Mouse (Mus musculus): Measurements from ENCODE around the gene Pigf. TPM values are rescaled to one million over a fixed set of nuclear protein-coding genes. Genes with fewer than 3 reads are reported as not detected.
A peak's percentile ranks its signal among the peaks of the same experiment; 100 is the strongest.

Pigf gene
- total RNA-seq, 2 experiments from 2014 or later, result 4.3 to 6.3 TPM

GRCm38 (mm10) chr17:87038496-87038895, 13.3 kb upstream of the Pigf start:
- ATAC-seq (replicated peaks; ENCODE audit: low FRiP score, poor library complexity, severe bottlenecking), result no peak

DNA sequence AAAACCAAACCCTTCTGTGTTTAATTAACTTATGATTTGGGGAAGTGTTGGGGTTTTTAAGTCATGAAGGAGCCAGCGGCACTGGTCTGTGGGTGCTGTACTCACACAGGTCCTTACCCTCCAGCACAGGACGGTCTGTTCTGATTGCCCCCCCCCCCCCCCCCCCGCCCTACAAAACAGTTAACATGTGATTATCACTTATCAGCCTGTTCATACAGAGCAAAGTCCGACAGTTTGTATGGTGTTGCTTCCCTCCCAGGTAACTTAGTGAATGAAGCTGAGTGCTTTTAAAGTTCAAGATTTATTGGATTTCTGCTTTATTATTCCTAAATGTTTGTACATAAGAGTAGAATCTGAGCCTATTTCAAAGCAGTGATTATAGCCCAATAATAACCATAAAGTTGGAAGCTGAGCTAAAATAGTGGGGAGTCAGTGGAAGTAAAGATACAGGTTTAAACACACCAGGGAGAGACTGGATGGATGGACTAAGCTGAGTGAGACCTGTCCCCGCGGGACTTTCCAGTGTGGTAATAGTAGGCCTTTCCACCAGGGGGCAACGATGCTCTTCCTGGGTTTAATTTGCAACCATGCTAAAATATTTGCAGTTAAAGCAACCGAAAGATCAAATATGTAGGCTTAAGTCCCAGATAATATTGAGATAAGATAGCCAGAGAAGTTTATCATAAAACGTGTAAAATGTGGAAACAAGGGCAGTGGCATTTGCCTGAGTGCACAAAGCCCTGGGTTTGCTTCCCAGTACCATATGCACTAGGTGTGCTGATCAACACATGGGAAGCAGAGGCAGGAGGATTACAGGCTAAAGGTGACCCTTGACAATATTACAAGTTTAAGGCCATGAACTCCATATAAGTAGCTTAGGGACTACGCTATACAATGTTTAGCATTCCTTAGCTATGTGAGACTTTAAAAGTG, 11.2 kb upstream of the Pigf start:
- ATAC-seq (replicated peaks; ENCODE audit: low FRiP score, poor library complexity, severe bottlenecking), result no peak

DNA sequence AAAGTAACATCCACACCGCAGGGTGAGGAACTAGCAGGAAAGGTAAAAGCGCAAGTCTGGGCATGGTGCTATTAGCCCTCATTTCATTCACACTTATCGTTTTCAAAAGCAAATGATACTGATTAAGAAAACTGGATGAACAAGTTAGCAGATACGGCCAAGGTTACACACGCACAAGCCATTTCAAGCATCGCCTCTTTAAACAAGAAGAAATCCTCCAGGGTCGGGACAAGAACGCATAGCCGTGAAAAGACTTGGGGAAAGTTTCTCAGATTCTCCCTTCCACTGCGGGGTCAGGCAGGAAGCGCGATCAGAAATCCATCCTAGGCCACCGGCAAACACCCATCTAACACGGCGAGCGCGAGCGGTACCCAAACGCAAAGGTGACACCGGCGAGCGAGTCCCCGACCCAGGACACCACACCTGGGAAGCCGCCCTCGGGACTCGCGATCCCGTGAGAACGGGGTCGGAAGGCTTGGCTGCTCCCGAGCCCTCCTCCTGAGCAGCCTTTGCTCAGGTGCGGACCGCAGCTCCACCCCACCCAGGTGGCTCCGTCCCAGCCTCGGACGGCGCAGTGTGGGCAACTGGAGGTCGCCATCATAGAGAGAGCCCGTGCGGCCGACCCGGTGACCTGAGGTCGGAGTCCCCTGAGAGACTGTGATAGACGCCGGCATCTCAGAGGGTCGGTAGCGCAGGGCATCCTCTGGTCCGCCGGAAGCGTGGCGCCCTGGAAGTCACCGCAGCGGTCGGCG, 539 bp downstream of the Pigf start:
- ATAC-seq (replicated peaks; ENCODE audit: low FRiP score, poor library complexity, severe bottlenecking), result peak; percentile 53

- ATAC-seq (replicated peaks; ENCODE audit: low FRiP score, poor library complexity, severe bottlenecking), result no peak
Measured at GRCm38 (mm10) chr17:87019692-87020091, 5.5 kb downstream of the Pigf start.

DNA sequence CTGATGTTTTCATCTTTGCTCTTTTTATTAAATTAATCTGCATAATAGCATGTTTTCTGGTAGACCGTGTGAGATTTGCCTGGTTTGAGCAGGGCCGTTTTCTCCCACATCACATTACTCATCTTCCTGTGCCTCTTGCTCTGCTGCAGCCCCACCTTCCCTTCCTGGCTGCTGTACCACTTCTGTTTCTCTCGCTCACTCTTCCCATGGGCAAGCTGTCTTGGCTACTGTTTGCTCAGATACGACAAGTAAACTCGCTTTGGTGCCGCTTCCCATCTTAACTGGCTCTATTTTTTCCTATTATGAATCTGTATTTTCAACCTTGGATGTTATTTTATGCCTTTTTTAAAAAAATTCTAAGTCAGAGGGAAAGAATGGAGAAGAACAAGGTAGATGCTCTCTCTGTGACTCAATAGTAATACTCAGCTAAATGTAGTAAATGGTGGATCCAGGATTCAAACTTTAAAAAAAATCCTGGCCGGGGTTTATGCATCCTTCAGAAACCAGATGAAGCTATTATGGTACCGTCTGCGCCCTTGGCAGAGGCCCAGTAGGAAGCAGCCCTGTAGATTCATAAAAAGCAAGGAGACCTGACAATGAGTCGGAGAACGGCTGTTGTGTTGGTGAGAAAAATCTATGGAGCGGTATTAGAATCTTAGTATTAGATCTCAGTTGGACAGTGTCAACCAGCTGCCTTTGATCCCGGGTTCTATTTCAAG, 13.7 kb downstream of the Pigf start:
- no peak for ATAC-seq (replicated peaks; ENCODE audit: low FRiP score, poor library complexity, severe bottlenecking)

- ATAC-seq (replicated peaks; ENCODE audit: low FRiP score, poor library complexity, severe bottlenecking), result no peak
Measured at GRCm38 (mm10) chr17:87008950-87009349, 16.3 kb downstream of the Pigf start.

DNA sequence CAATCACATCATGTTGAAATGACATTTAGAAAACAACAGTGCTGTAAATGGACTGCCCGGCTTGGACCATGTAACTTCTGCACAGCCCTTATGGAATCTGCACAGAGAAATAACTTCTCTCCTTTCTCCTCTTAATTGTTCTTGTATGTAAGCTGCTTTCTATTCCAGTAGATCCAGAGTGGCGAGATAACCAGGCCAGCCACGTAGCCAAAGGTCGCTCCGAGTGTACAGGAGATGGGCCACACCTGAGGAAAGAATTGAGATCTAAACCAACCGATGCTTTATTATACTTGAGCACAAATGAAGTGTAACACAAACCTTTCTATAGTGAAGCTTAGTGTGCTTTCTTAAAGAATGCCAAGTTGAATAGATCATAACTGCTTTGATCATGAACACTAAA, 27.9 kb downstream of the Pigf start:
- ATAC-seq (replicated peaks; ENCODE audit: low FRiP score, poor library complexity, severe bottlenecking), result no peak

DNA sequence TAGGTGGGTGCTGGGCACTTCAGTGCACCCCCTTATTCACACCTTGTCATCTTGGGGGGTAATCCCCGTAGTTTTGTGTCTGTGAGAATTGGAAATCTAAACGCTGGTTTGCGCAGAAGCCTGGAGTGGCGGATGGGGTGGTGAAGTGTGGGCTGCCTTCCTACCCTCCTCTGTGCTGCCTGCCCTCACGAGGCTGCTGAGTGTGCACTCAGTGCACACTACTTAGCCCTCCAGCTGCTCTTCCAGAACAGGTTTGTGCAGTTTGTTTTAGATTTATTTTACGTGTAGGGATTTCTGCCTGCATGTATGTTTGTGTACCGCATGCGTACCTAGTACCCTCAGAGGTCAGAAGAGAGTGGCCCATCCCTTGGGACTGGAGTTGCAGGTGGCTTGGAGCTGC, 33.9 kb downstream of the Pigf start:
- ATAC-seq (replicated peaks; ENCODE audit: low FRiP score, poor library complexity, severe bottlenecking), result no peak

DNA sequence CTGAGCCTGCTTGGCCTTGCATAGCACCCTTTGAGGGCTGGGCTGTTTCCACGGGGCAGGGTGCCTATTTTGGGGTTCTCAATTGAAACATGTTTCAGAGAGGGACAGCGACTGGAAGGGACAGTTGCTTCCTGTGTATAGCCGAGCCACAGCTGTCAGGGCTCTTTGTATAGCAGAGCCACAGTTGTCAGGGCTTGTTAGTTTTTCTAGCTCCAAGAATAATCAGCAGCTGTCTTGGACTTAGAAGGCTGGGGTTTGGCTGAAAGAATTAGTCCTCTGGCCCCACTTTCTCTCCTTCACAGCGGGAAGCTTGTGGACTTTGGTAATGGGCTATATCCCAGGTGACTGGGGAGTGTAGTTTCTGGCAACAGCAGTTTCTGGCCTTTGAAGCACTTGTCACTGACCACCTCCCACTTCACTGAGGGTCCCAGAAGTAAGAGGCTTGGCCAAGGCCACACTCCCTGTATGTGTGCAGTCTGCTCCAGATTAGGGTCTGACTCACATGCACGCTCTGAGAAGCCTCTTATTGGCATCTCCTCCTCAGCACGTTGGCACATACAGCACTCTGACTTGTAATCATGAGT, 36.5 kb downstream of the Pigf start:
- no peak for ATAC-seq (replicated peaks; ENCODE audit: low FRiP score, poor library complexity, severe bottlenecking)

- no peak for ATAC-seq (replicated peaks; ENCODE audit: low FRiP score, poor library complexity, severe bottlenecking)
Measured at GRCm38 (mm10) chr17:86988161-86988560, 37.0 kb downstream of the Pigf start.

DNA sequence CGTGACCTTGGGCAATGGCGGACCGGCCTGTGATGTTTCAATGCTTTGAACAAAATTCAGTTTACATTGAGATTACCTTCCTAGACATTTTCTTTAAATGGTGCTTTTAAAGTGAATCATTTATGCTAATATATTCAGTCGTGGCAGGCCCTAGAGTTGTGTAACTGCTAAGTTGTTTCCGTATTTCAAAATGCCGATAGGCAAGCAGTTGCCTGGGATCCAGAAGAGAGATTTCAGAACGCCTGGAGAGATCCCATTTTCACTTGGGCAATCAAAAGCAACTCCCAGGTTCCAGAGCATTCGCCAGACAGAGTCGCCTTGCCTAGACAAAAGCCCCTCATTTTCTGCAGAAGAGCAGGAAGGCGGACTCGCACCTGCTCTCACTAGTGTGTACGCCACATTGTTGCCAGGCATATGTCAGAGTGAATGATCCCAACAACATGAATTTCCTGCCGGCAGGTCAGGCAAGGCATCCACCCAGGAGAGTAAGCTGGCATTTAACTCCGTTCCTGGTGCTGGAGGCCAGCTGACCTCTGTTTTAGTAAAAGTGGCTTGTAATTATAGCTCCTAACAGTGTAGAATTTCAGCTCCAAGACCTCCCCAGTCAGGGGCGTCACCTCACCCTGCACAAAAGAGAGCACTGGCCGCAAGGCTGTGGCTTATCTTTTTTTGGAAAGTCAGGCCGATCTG, 38.6 kb downstream of the Pigf start:
- no peak for ATAC-seq (replicated peaks; ENCODE audit: low FRiP score, poor library complexity, severe bottlenecking)

- ATAC-seq (replicated peaks; ENCODE audit: low FRiP score, poor library complexity, severe bottlenecking), result no peak
Measured at GRCm38 (mm10) chr17:86982497-86982896, 42.7 kb downstream of the Pigf start.

GRCm38 (mm10) chr17:86981701-86982100, 43.5 kb downstream of the Pigf start:
- ATAC-seq (replicated peaks; ENCODE audit: low FRiP score, poor library complexity, severe bottlenecking), result no peak

GRCm38 (mm10) chr17:86981205-86981604, 44.0 kb downstream of the Pigf start:
- no peak for ATAC-seq (replicated peaks; ENCODE audit: low FRiP score, poor library complexity, severe bottlenecking)

- no peak for ATAC-seq (replicated peaks; ENCODE audit: low FRiP score, poor library complexity, severe bottlenecking)
Measured at GRCm38 (mm10) chr17:86978496-86978895, 46.7 kb downstream of the Pigf start.

GRCm38 (mm10) chr17:86976387-86976786, 48.8 kb downstream of the Pigf start:
- ATAC-seq (replicated peaks; ENCODE audit: low FRiP score, poor library complexity, severe bottlenecking), result no peak

GRCm38 (mm10) chr17:86973097-86973496, 52.1 kb downstream of the Pigf start:
- ATAC-seq (replicated peaks; ENCODE audit: low FRiP score, poor library complexity, severe bottlenecking), result no peak

DNA sequence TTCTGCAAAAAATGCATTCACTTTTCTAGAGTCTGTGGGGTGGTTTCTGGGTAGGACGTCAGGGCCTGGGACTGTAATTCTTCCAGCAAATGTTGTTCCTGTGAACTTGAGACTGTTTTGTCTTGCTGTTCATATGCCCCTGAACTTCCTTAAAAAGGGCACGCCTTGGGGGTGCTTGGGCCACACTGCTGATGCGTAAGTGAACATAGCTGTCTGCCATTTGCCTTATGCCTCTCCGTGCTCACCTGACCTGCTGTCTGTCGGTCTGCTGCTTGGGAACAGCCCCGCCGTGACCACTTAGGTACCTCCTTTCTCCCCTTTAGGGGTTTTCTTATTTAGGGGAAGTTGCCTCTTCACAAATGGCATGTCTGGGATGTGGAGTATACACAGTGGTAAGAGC, 53.3 kb downstream of the Pigf start:
- ATAC-seq (replicated peaks; ENCODE audit: low FRiP score, poor library complexity, severe bottlenecking), result no peak

DNA sequence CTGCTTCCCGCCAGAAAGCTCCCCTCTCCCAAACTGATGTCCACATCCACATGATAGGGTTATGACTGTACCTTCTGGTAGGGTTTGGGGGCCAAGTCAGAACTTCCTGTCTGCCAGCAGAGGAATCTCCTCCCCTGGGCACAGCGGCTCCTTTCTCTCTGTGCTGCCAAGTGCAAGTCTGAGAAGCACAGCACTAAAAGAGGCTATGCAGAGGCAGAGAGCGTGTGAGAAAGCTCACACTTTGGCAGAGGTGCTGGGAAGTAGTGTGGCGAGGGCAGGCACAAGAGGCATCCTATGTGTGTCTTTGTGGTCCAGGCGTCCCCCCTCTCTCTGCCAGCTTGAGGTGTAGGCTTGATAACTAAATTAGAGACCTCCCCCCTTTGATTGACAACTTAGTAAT, 54.2 kb downstream of the Pigf start:
- no peak for ATAC-seq (replicated peaks; ENCODE audit: low FRiP score, poor library complexity, severe bottlenecking)

Measured in erythroid progenitor cell, adult 5-6 weeks (primary cell).